24 mouse cellular contexts compared by ENCODE assay signal in the genomic region with DNA sequence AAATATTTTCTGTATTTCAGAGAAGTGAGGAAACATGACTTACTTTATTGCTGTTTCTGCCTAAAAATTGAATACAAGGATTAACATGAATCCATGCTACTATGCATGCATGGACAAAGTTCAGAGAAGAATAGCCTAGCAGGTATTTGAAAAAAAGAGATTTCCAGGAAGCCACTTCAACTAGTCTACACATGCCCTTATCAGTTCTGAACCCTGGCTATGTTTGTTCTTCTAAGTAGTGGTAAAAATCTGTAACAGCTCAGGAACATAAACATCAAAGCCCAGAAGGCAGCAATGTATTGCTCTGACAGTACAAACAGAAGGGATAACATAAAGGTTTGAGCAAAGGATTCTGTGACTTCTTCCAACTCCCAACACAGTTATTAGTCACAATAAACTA. TPM values are rescaled to one million over a fixed set of nuclear protein-coding genes. Genes with fewer than 3 reads are reported as not detected.
DNase-seq lines count a peak whose midpoint lies in the region; ATAC-seq and TF ChIP-seq lines count a peak whose summit lies in the region.
"Had no signal": no experiment of that assay in that cellular context is flagged by ENCODE, and none has a peak within 500 bp of the region (broad histone marks: within the 10 kb centered on the region; RNA-seq: fewer than 3 reads in every experiment).

No protein-coding gene starts in this region.

- peak; percentile 32; the same call in 1 of the 2 replicates for ATAC-seq in intestine, embryonic 14.5 days (replicated peaks; ENCODE audit: low FRiP score, low TSS enrichment, low read depth)
- no peak for ATAC-seq in intestine, postnatal 0 days
- peak; percentile 82 for ATAC-seq in intestine, embryonic 15.5 days
- ATAC-seq in stomach, embryonic 15.5 days (ENCODE audit: insufficient read depth, low FRiP score, low read depth): peak; percentile 35; the same call in 1 of the 2 replicates
- ATAC-seq: activated CD4-positive, CD25-positive, alpha-beta regulatory T cell, adult 4 months; CD4-positive, CD25-positive, alpha-beta regulatory T cell, adult 4 months; forebrain, embryonic 13.5 days; forebrain, embryonic 15.5 days; Patski had no signal

- H3K36me3 ChIP-seq in intestine, embryonic 14.5 days (ENCODE audit: control insufficient read depth, insufficient read depth, low read length): no peaks in the 10 kb centered on the region
- H3K36me3 ChIP-seq in intestine, postnatal 0 days (ENCODE audit: control insufficient read depth, insufficient read depth): no peaks in the 10 kb centered on the region
- no peaks in the 10 kb centered on the region for H3K36me3 ChIP-seq in intestine, embryonic 15.5 days
- no peaks in the 10 kb centered on the region for H3K36me3 ChIP-seq in stomach, embryonic 15.5 days
- H3K36me3 ChIP-seq: embryonic facial prominence, embryonic 10.5 days; embryonic facial prominence, embryonic 12.5 days; forebrain, embryonic 15.5 days; G1E had no signal

- H3K27ac ChIP-seq in intestine, embryonic 14.5 days (ENCODE audit: low read depth): no peak overlapping the region
- H3K27ac ChIP-seq in intestine, postnatal 0 days (ENCODE audit: low read depth, low read length): no peak overlapping the region
- H3K27ac ChIP-seq in intestine, embryonic 15.5 days: no peak overlapping the region
- no peak overlapping the region for H3K27ac ChIP-seq in stomach, embryonic 15.5 days
- H3K27ac ChIP-seq: embryonic facial prominence, embryonic 10.5 days; embryonic facial prominence, embryonic 12.5 days; forebrain, embryonic 13.5 days; forebrain, embryonic 15.5 days had no signal

- no peak for TF ChIP-seq CTCF in intestine, postnatal 0 days (IDR thresholded peaks at IDR 0.05; ENCODE audit: low read depth)

- no peak overlapping the region for H3K4me2 ChIP-seq in intestine, embryonic 14.5 days (ENCODE audit: low read length)
- H3K4me2 ChIP-seq in intestine, postnatal 0 days (replicated peaks; ENCODE audit: low read depth): no peak overlapping the region
- H3K4me2 ChIP-seq in intestine, embryonic 15.5 days (replicated peaks): no peak overlapping the region
- H3K4me2 ChIP-seq in stomach, embryonic 15.5 days: no peak overlapping the region
- H3K4me2 ChIP-seq: embryonic facial prominence, embryonic 12.5 days; forebrain, embryonic 13.5 days; forebrain, embryonic 15.5 days had no signal

- H3K9me3 ChIP-seq in intestine, embryonic 14.5 days (ENCODE audit: control insufficient read depth, low read length): no peaks in the 10 kb centered on the region
- no peaks in the 10 kb centered on the region for H3K9me3 ChIP-seq in intestine, postnatal 0 days (ENCODE audit: control insufficient read depth)
- no peaks in the 10 kb centered on the region for H3K9me3 ChIP-seq in intestine, embryonic 15.5 days
- H3K9me3 ChIP-seq in stomach, embryonic 15.5 days: no peaks in the 10 kb centered on the region
- H3K9me3 ChIP-seq: embryonic facial prominence, embryonic 10.5 days; embryonic facial prominence, embryonic 12.5 days; forebrain, embryonic 13.5 days; forebrain, embryonic 15.5 days; G1E had no signal

- no peak for DNase-seq in intestine, embryonic 14.5 days (ENCODE audit: low spot score)
- DNase-seq in left cerebral cortex, adult 18-20 months (ENCODE audit: low spot score in 2 of 2): no peak
- DNase-seq: adrenal gland, adult 8-10 months; adrenal gland, postnatal 14 days; adrenal gland, postnatal 36 days; B cell, adult 2 months; cerebellum, adult 11-12 months; cerebellum, adult 2 months; cerebellum, adult 9-10 months; cerebellum, postnatal 10 days; cerebellum, postnatal 25 days had no signal

- H3K4me3 ChIP-seq in intestine, embryonic 14.5 days (ENCODE audit: low read depth, low read length): no peak overlapping the region
- H3K4me3 ChIP-seq in intestine, postnatal 0 days (ENCODE audit: low read depth, low read length): no peak overlapping the region
- no peak overlapping the region for H3K4me3 ChIP-seq in intestine, embryonic 15.5 days (replicated peaks)
- no peak overlapping the region for H3K4me3 ChIP-seq in stomach, embryonic 15.5 days (replicated peaks)
- H3K4me3 ChIP-seq: embryonic facial prominence, embryonic 10.5 days; embryonic facial prominence, embryonic 12.5 days; forebrain, embryonic 13.5 days; forebrain, embryonic 15.5 days had no signal

- H3K9ac ChIP-seq in intestine, embryonic 14.5 days (ENCODE audit: low read length): no peak overlapping the region
- no peak overlapping the region for H3K9ac ChIP-seq in intestine, postnatal 0 days (ENCODE audit: low read depth, low read length)
- no peak overlapping the region for H3K9ac ChIP-seq in intestine, embryonic 15.5 days
- no peak overlapping the region for H3K9ac ChIP-seq in stomach, embryonic 15.5 days
- H3K9ac ChIP-seq: embryonic facial prominence, embryonic 12.5 days; forebrain, embryonic 13.5 days; forebrain, embryonic 15.5 days had no signal

- no peaks in the 10 kb centered on the region for H3K4me1 ChIP-seq in intestine, embryonic 14.5 days (replicated peaks; ENCODE audit: control insufficient read depth, insufficient read depth, low read length)
- H3K4me1 ChIP-seq in intestine, postnatal 0 days (replicated peaks; ENCODE audit: control insufficient read depth, insufficient read depth, low read length): no peaks in the 10 kb centered on the region
- H3K4me1 ChIP-seq in intestine, embryonic 15.5 days (replicated peaks): no peaks in the 10 kb centered on the region
- no peaks in the 10 kb centered on the region for H3K4me1 ChIP-seq in stomach, embryonic 15.5 days
- H3K4me1 ChIP-seq: embryonic facial prominence, embryonic 10.5 days; embryonic facial prominence, embryonic 12.5 days; forebrain, embryonic 13.5 days; forebrain, embryonic 15.5 days had no signal

- H3K27me3 ChIP-seq in intestine, embryonic 14.5 days (replicated peaks; ENCODE audit: control insufficient read depth, insufficient read depth, low read length): no peaks in the 10 kb centered on the region
- H3K27me3 ChIP-seq in intestine, postnatal 0 days (replicated peaks; ENCODE audit: control insufficient read depth, insufficient read depth, low read length): no peaks in the 10 kb centered on the region
- H3K27me3 ChIP-seq in intestine, embryonic 15.5 days (replicated peaks): no peaks in the 10 kb centered on the region
- H3K27me3 ChIP-seq in stomach, embryonic 15.5 days (replicated peaks): no peaks in the 10 kb centered on the region
- H3K27me3 ChIP-seq: CH12.LX; embryonic facial prominence, embryonic 12.5 days; forebrain, embryonic 13.5 days; forebrain, embryonic 15.5 days; Patski had no signal

RNA-seq across cellular contexts. Expression of a gene that starts 52.0 kb away (rescaled TPM):
- polyA plus RNA-seq in intestine, embryonic 14.5 days (2014; fragmentation: Nextera tagmentation; extraction: Ambion mirVana): 1.8 and 2.3 TPM in 2 replicates
- 0.60 and 0.80 TPM in 2 replicates for polyA plus RNA-seq in intestine, postnatal 0 days (2015; fragmentation: Nextera tagmentation; extraction: Ambion mirVana)
- 0.90 and 1.2 TPM in 2 replicates for polyA plus RNA-seq in intestine, embryonic 15.5 days (2015; fragmentation: Nextera tagmentation; extraction: Ambion mirVana)
- 1.9 and 2.1 TPM in 2 replicates for polyA plus RNA-seq in stomach, embryonic 15.5 days (2015; fragmentation: Nextera tagmentation; extraction: Ambion mirVana)
- total RNA-seq in left cerebral cortex, adult 18-20 months (2021): 10 to 100 TPM; 43.9 to 49.9 TPM
- total RNA-seq: adrenal gland, adult 18-20 months; adrenal gland, postnatal 14 days; CH12.LX had no signal
- polyA plus RNA-seq: activated CD4-positive, CD25-positive, alpha-beta regulatory T cell, adult 4 months; CD4-positive, CD25-positive, alpha-beta regulatory T cell, adult 4 months; G1E; Patski had no signal
